ENCODE assay signal across 24 mouse cellular contexts in genomic region chr7:125606265-125607164, GRCm38 (mm10). TPM values are rescaled to one million over a fixed set of nuclear protein-coding genes. Genes with fewer than 3 reads are reported as not detected.
DNase-seq lines count a peak whose midpoint lies in the region; ATAC-seq lines count a peak whose summit lies in the region.
"Had no signal": no experiment of that assay in that cellular context is flagged by ENCODE, and none has a peak within 500 bp of the region (broad histone marks: within the 10 kb centered on the region; RNA-seq: fewer than 3 reads in every experiment).

No protein-coding gene starts in this region.

- no peak overlapping the region for H3K4me3 ChIP-seq in lung, embryonic 16.5 days (ENCODE audit: low read length)
- H3K4me3 ChIP-seq: forebrain, embryonic 13.5 days; left cerebral cortex, adult 2 months; limb, embryonic 10.5 days; midbrain, embryonic 15.5 days; myocyte; neural tube, embryonic 13.5 days had no signal

- H3K36me3 ChIP-seq in lung, embryonic 16.5 days (ENCODE audit: control insufficient read depth, insufficient read depth, low read length) = no peaks in the 10 kb centered on the region
- H3K36me3 ChIP-seq: limb, embryonic 10.5 days; midbrain, embryonic 15.5 days; neural tube, embryonic 13.5 days had no signal

- H3K4me2 ChIP-seq in lung, embryonic 16.5 days (ENCODE audit: low read depth, low read length) = no peak overlapping the region
- H3K4me2 ChIP-seq: forebrain, embryonic 13.5 days; hindbrain, embryonic 14.5 days; midbrain, embryonic 15.5 days; neural tube, embryonic 13.5 days had no signal

- no peak overlapping the region for H3K9ac ChIP-seq in lung, embryonic 16.5 days (ENCODE audit: low read length)
- H3K9ac ChIP-seq: forebrain, embryonic 13.5 days; hindbrain, embryonic 14.5 days; midbrain, embryonic 15.5 days; neural tube, embryonic 13.5 days had no signal

- H3K27ac ChIP-seq in lung, embryonic 16.5 days (ENCODE audit: low read length) = peak overlapping the region; percentile 62; the same call in 1 of the 2 replicates
- H3K27ac ChIP-seq: forebrain, embryonic 13.5 days; hindbrain, embryonic 14.5 days; kidney, postnatal 0 days; left cerebral cortex, adult 2 months; limb, embryonic 10.5 days; midbrain, embryonic 15.5 days; neural tube, embryonic 13.5 days had no signal

- peak; percentile 64 for ATAC-seq in lung, embryonic 16.5 days (ENCODE audit: low read depth)
- ATAC-seq: forebrain, embryonic 13.5 days; midbrain, embryonic 15.5 days had no signal

- intact Hi-C loops in left cerebral cortex, postnatal 36 days (cut with DNase I) = no loop called here

- H3K4me1 ChIP-seq in lung, embryonic 16.5 days (replicated peaks; ENCODE audit: control insufficient read depth, insufficient read depth, low read length) = peaks cover 13% of the 10 kb centered on the region
- H3K4me1 ChIP-seq: forebrain, embryonic 13.5 days; midbrain, embryonic 15.5 days; neural tube, embryonic 13.5 days had no signal

- no peaks in the 10 kb centered on the region for H3K27me3 ChIP-seq in lung, embryonic 16.5 days (ENCODE audit: control insufficient read depth, insufficient read depth, low read depth, low read length)
- H3K27me3 ChIP-seq: forebrain, embryonic 13.5 days; midbrain, embryonic 15.5 days; neural tube, embryonic 13.5 days had no signal

- 68% methylated on average over 2 of the region's 2 CpGs for WGBS in lung, embryonic 16.5 days

- H3K9me3 ChIP-seq in lung, embryonic 16.5 days (ENCODE audit: control insufficient read depth, low read length) = no peaks in the 10 kb centered on the region
- H3K9me3 ChIP-seq: forebrain, embryonic 13.5 days; limb, embryonic 10.5 days; midbrain, embryonic 15.5 days had no signal

- peak; percentile 82 for DNase-seq in heart, adult 11 months
- no peak for DNase-seq in heart, adult 8-10 months (ENCODE audit: low spot score)
- DNase-seq in lung, postnatal 14 days = no peak
- DNase-seq in thymus, postnatal 0 days (ENCODE audit: low spot score) = peak; percentile 44
- DNase-seq in thymus, adult 18-20 months = no peak
- peak; percentile 51 to 63 for DNase-seq in thymus, postnatal 36 days
- DNase-seq in left cerebral cortex, postnatal 36 days (ENCODE audit: low spot score in 2 of 2) = no peak
- DNase-seq: adrenal gland, postnatal 25 days; cerebellum, adult 9-10 months; heart, postnatal 4 days; kidney, adult 2 months; layer of hippocampus, adult 9-11 months; liver had no signal

RNA-seq across cellular contexts. Expression of gene Il21r, which starts 3.3 kb away (rescaled TPM):
- under 1 TPM; 0.19 to 0.69 (median 0.33) TPM for total RNA-seq in heart, adult 8-10 months (2022)
- polyA plus RNA-seq in lung, embryonic 16.5 days (2015; fragmentation: Nextera tagmentation; extraction: Ambion mirVana) = 0.40 and 0.83 TPM in 2 replicates
- 28.2 and 36.8 TPM in 2 replicates for polyA plus RNA-seq in thymus, postnatal 0 days (2015; fragmentation: Nextera tagmentation; extraction: Ambion mirVana)
- 1 to 10 TPM; 1.5 to 1.6 TPM for total RNA-seq in left cerebral cortex, postnatal 36 days (2021)
- total RNA-seq: gastrocnemius, adult 8-10 months had no signal
- polyA plus RNA-seq: heart, embryonic 14.5 days had no signal

RNA-seq across cellular contexts. Expression of gene Il4ra, which starts 54.6 kb away (rescaled TPM):
- total RNA-seq in heart, adult 8-10 months (2022) = 10 to 100 TPM; 11.1 to 16.8 (median 13.5) TPM
- polyA plus RNA-seq in lung, embryonic 16.5 days (2015; fragmentation: Nextera tagmentation; extraction: Ambion mirVana) = 18.8 and 19.5 TPM in 2 replicates
- 45.8 and 47.1 TPM in 2 replicates for polyA plus RNA-seq in thymus, postnatal 0 days (2015; fragmentation: Nextera tagmentation; extraction: Ambion mirVana)
- 1 to 10 TPM; 5.7 to 5.9 TPM for total RNA-seq in left cerebral cortex, postnatal 36 days (2021)

Comparison
In these comparisons a context has a peak if more than half of its experiments do, and no peak if none do; other contexts are left out.
1. DNase-seq: peak in heart, adult 11 months (single experiment), thymus, postnatal 0 days (single experiment) and thymus, postnatal 36 days (2 of 2); none in heart, adult 8-10 months (single experiment), lung, postnatal 14 days (single experiment), thymus, adult 18-20 months (0 of 2) and left cerebral cortex, postnatal 36 days (0 of 2).